Mouse (Mus musculus) neural tube, embryonic 15.5 days (tissue): ENCODE measurements around the gene Emsy. TPM values are rescaled to one million over a fixed set of nuclear protein-coding genes. Genes with fewer than 3 reads are reported as not detected.

ENCODE experiments used
- ATAC-seq: fragments of 200-750 bp; cut with Nextera tagmentation; 2 replicates; pipeline ENCODE4 v1.8.0; 2017; ENCODE audit warnings: mild to moderate bottlenecking, moderate TSS enrichment, moderate library complexity; ENCODE audit not compliant: low FRiP score
- H3K27ac ChIP-seq: fragments of 300-500 bp; sonication (generic); replicated peaks from 2 replicates; pipeline ENCODE4 v1.5.1; 2015; ENCODE audit warnings: mild to moderate bottlenecking, inconsistent platforms
- H3K27me3 ChIP-seq: fragments of 300-500 bp; sonication (generic); replicated peaks from 2 replicates; pipeline ENCODE4 v1.6.1; 2015; ENCODE audit warnings: inconsistent platforms
- H3K36me3 ChIP-seq: fragments of 300-500 bp; sonication (generic); 2 replicates; pipeline ENCODE4 v1.6.1; 2015; ENCODE audit warnings: inconsistent platforms
- H3K4me1 ChIP-seq: fragments of 300-500 bp; sonication (generic); 2 replicates; pipeline ENCODE4 v1.6.1; 2015; ENCODE audit warnings: inconsistent platforms
- H3K4me2 ChIP-seq: fragments of 300-500 bp; sonication (generic); 2 replicates; pipeline ENCODE4 v1.6.1; 2015; ENCODE audit warnings: inconsistent platforms, mild to moderate bottlenecking, moderate library complexity
- H3K4me3 ChIP-seq: fragments of 300-500 bp; sonication (generic); replicated peaks from 2 replicates; pipeline ENCODE4 v1.5.1; 2015; ENCODE audit warnings: mild to moderate bottlenecking, inconsistent platforms
- H3K9ac ChIP-seq: fragments of 300-500 bp; sonication (generic); replicated peaks from 2 replicates; pipeline ENCODE4 v1.6.1; 2015; ENCODE audit warnings: mild to moderate bottlenecking, inconsistent platforms
- H3K9me3 ChIP-seq: fragments of 300-500 bp; sonication (generic); replicated peaks from 2 replicates; pipeline ENCODE4 v1.6.1; 2016; ENCODE audit warnings: inconsistent platforms
- WGBS: fragments of 180-500 bp; shearing (Covaris S2); methylation state at CpG from one replicate; pipeline ENCODE4 v1.1.7; 2015; ENCODE audit warnings: mixed read lengths; 5-methylcytosine and 5-hydroxymethylcytosine counted together
- polyA plus RNA-seq: library from polyadenylated mRNA; unstranded; fragments of >200 nt; fragmentation: Nextera tagmentation; extraction: Ambion mirVana; gene quantifications from 2 replicates; pipeline ENCODE4 v1.2.1, GENCODE M21; 2015

The Emsy gene
- polyA plus RNA-seq, 1 experiment from 2014 or later: 25.1 TPM

GRCm38 (mm10) chr7:98690126-98690525, 33.5 kb upstream of the Emsy start:
- H3K4me3 ChIP-seq: no peak overlapping the region
- no peak overlapping the region for H3K9ac ChIP-seq
- peaks cover 11% of the 10 kb centered on the region for H3K4me1 ChIP-seq
- no peaks in the 10 kb centered on the region for H3K9me3 ChIP-seq
- H3K27ac ChIP-seq: no peak overlapping the region
- no peak for ATAC-seq
- 91% methylated on average over 1 of the region's 1 CpGs for WGBS
- H3K27me3 ChIP-seq: no peaks in the 10 kb centered on the region
- no peak overlapping the region for H3K4me2 ChIP-seq
- H3K36me3 ChIP-seq: no peaks in the 10 kb centered on the region

- Histone ChIP-seq H3K4me2 (no peak overlapping the region), H3K4me3 (no peak overlapping the region), H3K9me3 (no peaks in the 10 kb centered on the region), H3K4me1 (peaks cover 3% of the 10 kb centered on the region; the same call in 1 of the 2 replicates), H3K9ac (no peak overlapping the region), H3K36me3 (no peaks in the 10 kb centered on the region), H3K27ac (no peak overlapping the region), H3K27me3 (no peaks in the 10 kb centered on the region)
- no peak for ATAC-seq
- 50% methylated on average over 13 of the region's 13 CpGs for WGBS
These were observed 29.3 kb upstream of the Emsy start for GRCm38 (mm10) chr7:98685895-98686294.

- no peak for ATAC-seq
- Histone ChIP-seq H3K27ac (no peak overlapping the region), H3K4me3 (no peak overlapping the region)
These were observed 26.2 kb upstream of the Emsy start for GRCm38 (mm10) chr7:98682821-98683220.

DNA sequence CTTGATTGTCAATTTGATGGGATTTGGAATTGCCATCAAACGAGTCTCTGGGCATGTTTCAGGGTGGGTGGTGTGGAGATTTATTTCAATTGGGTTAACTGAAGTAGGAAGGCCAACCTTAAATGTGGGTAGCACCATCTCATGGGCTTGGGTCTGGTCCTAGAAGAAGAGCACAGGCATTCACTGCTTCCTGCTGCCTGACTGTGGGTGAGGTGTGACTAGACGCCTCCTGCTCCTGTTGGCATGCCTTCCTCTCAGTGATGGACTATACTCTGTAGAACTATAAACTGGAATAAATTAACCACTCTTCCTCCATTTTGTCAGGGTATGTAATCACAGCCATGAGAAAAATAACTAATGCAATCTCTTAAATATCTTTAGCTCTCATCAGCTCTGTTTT, 24.1 kb upstream of the Emsy start:
- no peak overlapping the region for H3K4me3 ChIP-seq
- H3K36me3 ChIP-seq: no peaks in the 10 kb centered on the region
- no peak overlapping the region for H3K27ac ChIP-seq
- H3K9ac ChIP-seq: no peak overlapping the region
- peaks cover 10% of the 10 kb centered on the region for H3K4me1 ChIP-seq
- no peak for ATAC-seq
- no peaks in the 10 kb centered on the region for H3K27me3 ChIP-seq
- H3K4me2 ChIP-seq: no peak overlapping the region
- no peaks in the 10 kb centered on the region for H3K9me3 ChIP-seq
- WGBS: 68% methylated on average over 2 of the region's 2 CpGs

More at GRCm38 (mm10) chr7:98682821-98683220, 26.2 kb upstream of the Emsy start:
- Histone ChIP-seq H3K27me3 (no peaks in the 10 kb centered on the region), H3K9me3 (no peaks in the 10 kb centered on the region), H3K4me1 (peaks cover 13% of the 10 kb centered on the region), H3K36me3 (no peaks in the 10 kb centered on the region), H3K4me2 (no peak overlapping the region), H3K9ac (no peak overlapping the region)
- WGBS: 93% methylated on average over 10 of the region's 10 CpGs

DNA sequence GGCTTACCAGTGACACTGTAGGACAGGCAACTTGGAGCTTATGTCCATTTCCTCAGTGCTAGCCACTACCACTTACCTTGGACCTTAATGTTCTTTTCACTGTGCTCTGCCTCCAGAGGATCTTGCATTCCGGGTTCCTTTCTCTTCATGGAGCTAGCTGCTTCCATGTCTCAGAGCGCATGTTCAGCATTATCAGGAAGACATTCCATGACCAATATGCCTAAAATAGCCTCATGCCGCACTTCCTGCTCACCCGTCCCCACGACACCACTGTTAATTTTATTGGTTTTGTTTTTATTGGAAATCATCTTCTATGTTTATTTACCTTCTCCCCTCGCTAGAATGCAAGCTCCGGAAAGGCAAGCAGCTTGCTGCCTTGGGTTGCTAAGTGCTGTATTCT, 21.9 kb upstream of the Emsy start:
- no peaks in the 10 kb centered on the region for H3K36me3 ChIP-seq
- whole genome bisulfite sequencing: 56% methylated on average over 7 of the region's 7 CpGs
- no peak overlapping the region for H3K4me3 ChIP-seq
- peak overlapping the region; percentile 23; the same call in 1 of the 2 replicates for H3K27ac ChIP-seq
- peak overlapping the region; percentile 33 for H3K4me2 ChIP-seq
- peaks cover 10% of the 10 kb centered on the region for H3K4me1 ChIP-seq
- H3K27me3 ChIP-seq: no peaks in the 10 kb centered on the region
- no peaks in the 10 kb centered on the region for H3K9me3 ChIP-seq
- no peak for ATAC-seq
- no peak overlapping the region for H3K9ac ChIP-seq

GRCm38 (mm10) chr7:98677511-98677910, 20.9 kb upstream of the Emsy start:
- Histone ChIP-seq H3K36me3 (no peaks in the 10 kb centered on the region), H3K4me2 (no peak overlapping the region), H3K4me1 (peaks cover 10% of the 10 kb centered on the region), H3K27ac (no peak overlapping the region), H3K9me3 (no peaks in the 10 kb centered on the region), H3K4me3 (no peak overlapping the region), H3K9ac (no peak overlapping the region), H3K27me3 (no peaks in the 10 kb centered on the region)
- no peak for ATAC-seq
- WGBS: 83% methylated on average over 2 of the region's 2 CpGs

DNA sequence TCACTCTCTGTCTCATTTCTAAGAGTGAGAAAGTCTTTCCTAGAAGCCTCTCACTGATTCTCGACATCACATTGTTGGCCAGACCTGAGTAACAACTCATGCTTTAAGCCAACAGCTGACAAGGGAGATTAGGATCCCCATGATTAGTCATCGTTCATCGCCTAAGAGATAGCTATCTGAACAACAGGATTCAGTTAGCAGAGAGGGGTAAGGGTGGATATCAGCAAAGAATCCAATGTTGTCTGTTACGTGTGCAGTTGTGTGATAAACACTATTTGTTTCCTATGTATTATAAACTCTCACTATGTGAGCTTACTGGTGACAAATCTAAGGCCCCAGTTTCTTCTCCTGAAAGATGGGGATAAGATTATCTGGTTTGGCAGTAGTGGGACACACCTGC, 17.8 kb upstream of the Emsy start:
- Histone ChIP-seq H3K27ac (no peak overlapping the region), H3K9me3 (no peaks in the 10 kb centered on the region), H3K36me3 (no peaks in the 10 kb centered on the region), H3K4me3 (no peak overlapping the region), H3K4me2 (no peak overlapping the region), H3K4me1 (peaks cover 10% of the 10 kb centered on the region), H3K27me3 (no peaks in the 10 kb centered on the region), H3K9ac (no peak overlapping the region)
- WGBS: 80% methylated on average over 4 of the region's 4 CpGs
- no peak for ATAC-seq

DNA sequence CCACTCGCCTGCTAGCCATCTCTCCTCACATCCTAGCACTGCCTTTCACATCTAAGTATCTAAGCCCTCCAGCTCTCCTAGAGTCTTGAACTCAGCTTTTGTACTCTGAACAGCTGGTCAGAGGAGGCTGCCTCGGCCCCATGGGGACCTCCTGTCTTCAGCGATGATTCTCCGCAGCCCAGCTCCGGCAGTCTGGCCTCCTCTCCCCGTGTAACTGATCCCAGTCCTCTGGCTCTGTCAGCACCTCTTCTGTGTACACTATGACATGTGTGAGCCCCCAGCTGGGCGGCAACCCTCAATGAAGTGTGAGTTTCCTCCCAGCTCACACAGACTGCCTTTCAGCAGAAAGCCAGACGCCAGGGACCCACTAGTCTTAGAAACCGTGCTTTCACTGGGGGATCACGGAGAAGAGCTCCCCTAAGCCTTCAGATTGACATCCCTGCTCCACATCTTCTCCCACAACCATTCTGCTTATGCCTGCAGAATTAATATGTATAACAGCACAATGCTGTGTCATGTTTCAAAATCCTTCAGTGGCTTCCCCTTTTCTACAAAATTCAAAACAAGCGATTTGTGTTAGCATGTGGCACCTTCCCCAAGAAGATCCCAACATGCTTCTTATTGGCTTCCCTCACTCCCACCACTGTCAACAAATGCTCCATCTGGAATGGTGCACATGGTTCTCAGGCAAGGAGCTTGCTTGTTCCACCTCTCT, 15.8 kb upstream of the Emsy start:
- no peak overlapping the region for H3K9ac ChIP-seq
- WGBS: 70% methylated on average over 11 of the region's 11 CpGs
- no peaks in the 10 kb centered on the region for H3K27me3 ChIP-seq
- ATAC-seq: no peak
- H3K4me3 ChIP-seq: no peak overlapping the region
- no peaks in the 10 kb centered on the region for H3K4me1 ChIP-seq
- H3K4me2 ChIP-seq: no peak overlapping the region
- H3K36me3 ChIP-seq: no peaks in the 10 kb centered on the region
- H3K27ac ChIP-seq: no peak overlapping the region
- H3K9me3 ChIP-seq: no peaks in the 10 kb centered on the region

GRCm38 (mm10) chr7:98671416-98671815, 14.8 kb upstream of the Emsy start:
- WGBS: 69% methylated on average over 9 of the region's 9 CpGs
- Histone ChIP-seq H3K9ac (no peak overlapping the region), H3K27ac (no peak overlapping the region), H3K27me3 (no peaks in the 10 kb centered on the region), H3K4me3 (no peak overlapping the region), H3K4me1 (no peaks in the 10 kb centered on the region), H3K4me2 (no peak overlapping the region), H3K9me3 (no peaks in the 10 kb centered on the region), H3K36me3 (no peaks in the 10 kb centered on the region)
- no peak for ATAC-seq

- H3K27me3 ChIP-seq: no peaks in the 10 kb centered on the region
- H3K4me3 ChIP-seq: no peak overlapping the region
- H3K9ac ChIP-seq: no peak overlapping the region
- H3K9me3 ChIP-seq: no peaks in the 10 kb centered on the region
- no peak overlapping the region for H3K4me2 ChIP-seq
- 96% methylated on average over 4 of the region's 4 CpGs for WGBS
- no peak for ATAC-seq
- H3K27ac ChIP-seq: no peak overlapping the region
- no peaks in the 10 kb centered on the region for H3K4me1 ChIP-seq
- no peaks in the 10 kb centered on the region for H3K36me3 ChIP-seq
These were observed 14.2 kb upstream of the Emsy start for GRCm38 (mm10) chr7:98670831-98671230.

GRCm38 (mm10) chr7:98667956-98668746, 11.6 kb upstream of the Emsy start:
- ATAC-seq: no peak
- 76% methylated on average over 6 of the region's 6 CpGs for whole genome bisulfite sequencing
- H3K27ac ChIP-seq: no peak overlapping the region

GRCm38 (mm10) chr7:98665726-98666125, 9.1 kb upstream of the Emsy start:
- WGBS: 92% methylated on average over 6 of the region's 6 CpGs
- H3K27ac ChIP-seq: no peak overlapping the region
- H3K9ac ChIP-seq: no peak overlapping the region
- H3K9me3 ChIP-seq: no peaks in the 10 kb centered on the region
- H3K4me2 ChIP-seq: no peak overlapping the region
- no peak overlapping the region for H3K4me3 ChIP-seq
- no peaks in the 10 kb centered on the region for H3K27me3 ChIP-seq
- H3K36me3 ChIP-seq: no peaks in the 10 kb centered on the region
- H3K4me1 ChIP-seq: no peaks in the 10 kb centered on the region
- no peak for ATAC-seq

More at GRCm38 (mm10) chr7:98667956-98668746, 11.6 kb upstream of the Emsy start:
- no peak overlapping the region for H3K4me3 ChIP-seq
- no peak overlapping the region for H3K4me2 ChIP-seq
- no peaks in the 10 kb centered on the region for H3K9me3 ChIP-seq
- no peaks in the 10 kb centered on the region for H3K4me1 ChIP-seq
- no peaks in the 10 kb centered on the region for H3K27me3 ChIP-seq
- no peaks in the 10 kb centered on the region for H3K36me3 ChIP-seq
- no peak overlapping the region for H3K9ac ChIP-seq
